Comparison of ENCODE assay signal across 8 mouse cellular contexts in the genomic region with DNA sequence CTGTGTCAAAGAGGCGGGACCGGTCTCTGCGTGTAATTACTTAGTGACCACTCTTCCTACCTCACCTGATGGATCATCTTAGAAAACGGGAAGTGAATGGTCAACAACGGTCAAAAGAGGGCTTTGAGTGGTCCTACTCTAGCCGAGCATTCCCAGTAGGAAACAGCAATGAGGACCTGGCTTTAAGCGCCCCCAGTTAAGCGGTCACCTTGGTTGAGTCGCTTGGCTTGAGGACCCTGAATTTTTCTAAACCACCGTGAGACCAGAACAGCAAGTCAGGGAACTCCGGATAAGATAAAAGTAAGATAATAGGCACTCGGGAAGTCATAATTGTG. TPM values are rescaled to one million over a fixed set of nuclear protein-coding genes. Genes with fewer than 3 reads are reported as not detected.
DNase-seq lines count a peak whose midpoint lies in the region; ATAC-seq and TF ChIP-seq lines count a peak whose summit lies in the region.

No protein-coding gene starts in this region.

- no peak for TF ChIP-seq CTCF in heart, adult 2 months (IDR thresholded peaks at IDR 0.05)
- no peak for TF ChIP-seq CTCF in thymus, adult 2 months (IDR thresholded peaks at IDR 0.05; ENCODE audit: borderline replicate concordance, control insufficient read depth, extremely low read depth, insufficient read depth, low read length, poor library complexity)

- peak overlapping the region; percentile 74 for H3K4me3 ChIP-seq in heart, adult 2 months
- peak overlapping the region; percentile 76 for H3K4me3 ChIP-seq in thymus, adult 2 months (ENCODE audit: control insufficient read depth, insufficient read depth, low read length)
- H3K4me3 ChIP-seq in liver, embryonic 13.5 days (replicated peaks), result peak overlapping the region; percentile 73

- H3K36me3 ChIP-seq in heart, adult 2 months (ENCODE audit: control insufficient read depth, insufficient read depth, low read length), result no peaks in the 10 kb centered on the region
- no peaks in the 10 kb centered on the region for H3K36me3 ChIP-seq in thymus, adult 2 months (ENCODE audit: control insufficient read depth, insufficient read depth, low read length)
- H3K36me3 ChIP-seq in liver, embryonic 13.5 days, result no peaks in the 10 kb centered on the region

- no peak for DNase-seq in heart, adult 2 months
- DNase-seq in heart, postnatal 36 days, result no peak
- no peak for DNase-seq in thymus, adult 2 months
- DNase-seq in thymus, postnatal 36 days, result no peak
- no peak for DNase-seq in liver, embryonic 13.5 days
- no peak for DNase-seq in adrenal gland, postnatal 10 days
- no peak for DNase-seq in thymus, postnatal 25 days
- DNase-seq in embryo, embryonic 10.5 days (ENCODE audit: low spot score), result no peak

- peak; percentile 10; the same call in 1 of the 2 replicates for ATAC-seq in liver, embryonic 13.5 days (ENCODE audit: low read depth)

- no peak for TF ChIP-seq POLR2A in heart, adult 2 months (IDR thresholded peaks at IDR 0.05; ENCODE audit: insufficient read depth, low read depth, low read length)
- no peak for TF ChIP-seq POLR2A in thymus, adult 2 months (IDR thresholded peaks at IDR 0.05; ENCODE audit: control insufficient read depth, extremely low read depth, insufficient read depth, low read length, poor library complexity)

- WGBS in heart, adult 2 months, result under 1% methylated on average over 12 of the region's 12 CpGs
- WGBS in thymus, adult 2 months, result under 1% methylated on average over 12 of the region's 12 CpGs
- 1% methylated on average over 12 of the region's 12 CpGs for WGBS in liver, embryonic 13.5 days (ENCODE audit: insufficient replicate concordance)

- H3K4me2 ChIP-seq in liver, embryonic 13.5 days, result peak overlapping the region; percentile 81

- no peaks in the 10 kb centered on the region for H3K4me1 ChIP-seq in heart, adult 2 months (ENCODE audit: control insufficient read depth, insufficient read depth, low read length)
- 0 out of 2 replicates have a peak, but pooled peaks cover 5% of the 10 kb centered on the region for H3K4me1 ChIP-seq in thymus, adult 2 months (replicated peaks; ENCODE audit: control insufficient read depth, insufficient read depth, low read length)
- peaks cover 13% of the 10 kb centered on the region; the same call in 1 of the 2 replicates for H3K4me1 ChIP-seq in liver, embryonic 13.5 days (replicated peaks)

- no peaks in the 10 kb centered on the region for H3K79me2 ChIP-seq in heart, adult 2 months (replicated peaks; ENCODE audit: control insufficient read depth, insufficient read depth, low read length)

- no peak for TF ChIP-seq EP300 in heart, adult 2 months (IDR thresholded peaks at IDR 0.05; ENCODE audit: insufficient read depth, low read depth, low read length)

- H3K27ac ChIP-seq in heart, adult 2 months, result peak overlapping the region; percentile 91
- no peak overlapping the region for H3K27ac ChIP-seq in thymus, adult 2 months (ENCODE audit: control insufficient read depth, insufficient read depth, low read length)
- peak overlapping the region; percentile 72; the same call in 1 of the 2 replicates for H3K27ac ChIP-seq in liver, embryonic 13.5 days

- H3K27me3 ChIP-seq in heart, adult 2 months (ENCODE audit: control insufficient read depth, insufficient read depth, low read length), result no peaks in the 10 kb centered on the region
- H3K27me3 ChIP-seq in thymus, adult 2 months (ENCODE audit: control insufficient read depth, insufficient read depth, low read length), result no peaks in the 10 kb centered on the region
- H3K27me3 ChIP-seq in liver, embryonic 13.5 days, result no peaks in the 10 kb centered on the region

- intact Hi-C loops in heart, adult 2 months (cut with DNase I), result no loop called here
- intact Hi-C loops in heart, postnatal 36 days (cut with DNase I), result no loop called here

- peak overlapping the region; percentile 64 for H3K9ac ChIP-seq in heart, adult 2 months (ENCODE audit: low read depth, low read length)
- peak overlapping the region; percentile 81 for H3K9ac ChIP-seq in liver, embryonic 13.5 days

- H3K9me3 ChIP-seq in liver, embryonic 13.5 days (replicated peaks), result no peaks in the 10 kb centered on the region

RNA-seq across cellular contexts. Expression of a gene that starts 0.2 kb away (rescaled TPM):
- total RNA-seq in heart, adult 2 months (2021), result 1 to 10 TPM; 7.3 to 8.3 TPM
- 5.0 and 11.5 TPM in 2 replicates for polyA plus RNA-seq in heart, adult 2 months (2012; rRNA removed)
- 1 to 10 TPM; 7.3 to 8.5 TPM for total RNA-seq in heart, postnatal 36 days (2021)
- polyA plus RNA-seq in thymus, adult 2 months (2012; rRNA removed), result 8.9 and 9.3 TPM in 2 replicates
- 2.1 and 2.5 TPM in 2 replicates for polyA plus RNA-seq in liver, embryonic 13.5 days (2015; fragmentation: Nextera tagmentation; extraction: Ambion mirVana)
- total RNA-seq in adrenal gland, postnatal 10 days (2021), result 10 to 100 TPM; 14.7 to 17.4 TPM

RNA-seq across cellular contexts. Expression of a gene that starts 8.9 kb away (rescaled TPM):
- under 1 TPM; 0.52 to 0.84 TPM for total RNA-seq in heart, adult 2 months (2021)
- 0.64 and 1.1 TPM in 2 replicates for polyA plus RNA-seq in heart, adult 2 months (2012; rRNA removed)
- total RNA-seq in heart, postnatal 36 days (2021), result 1 to 10 TPM in 1 of 2 experiments, under 1 TPM in 1; 0.75 to 1.2 TPM
- 11.2 and 15.1 TPM in 2 replicates for polyA plus RNA-seq in thymus, adult 2 months (2012; rRNA removed)
- polyA plus RNA-seq in liver, embryonic 13.5 days (2015; fragmentation: Nextera tagmentation; extraction: Ambion mirVana), result 2.6 and 2.7 TPM in 2 replicates
- 1 to 10 TPM in 1 of 2 experiments, under 1 TPM in 1; 0.79 to 1.7 TPM for total RNA-seq in adrenal gland, postnatal 10 days (2021)
